Mouse (Mus musculus) lung, postnatal 36 days (tissue): ENCODE results near the gene Gja5.

Source experiments
- DNase-seq: peaks from one replicate; pipeline ENCODE4 v3.0.0; 2022; ENCODE audit warnings: mixed read lengths

The Gja5 gene

DNA sequence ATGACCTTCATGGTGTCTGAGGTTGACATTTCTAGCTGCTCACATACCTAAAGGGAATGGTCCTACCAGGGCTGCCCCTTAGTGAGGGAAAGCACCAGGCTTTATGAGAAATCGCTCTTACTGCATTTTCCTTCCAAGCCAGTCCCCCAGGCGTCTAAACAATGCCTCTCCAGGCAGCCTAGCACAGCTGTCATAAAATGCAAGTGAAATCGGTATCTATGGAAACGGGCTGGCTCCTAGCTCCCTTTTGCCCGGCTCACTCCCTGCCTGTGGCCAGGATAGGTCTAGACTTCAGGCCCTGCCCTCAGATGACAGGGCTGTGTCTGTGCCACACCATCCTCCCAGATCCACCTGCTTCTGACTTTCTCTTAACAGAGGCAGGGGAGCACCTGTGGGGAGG, 33.1 kb downstream of the Gja5 start:
- no peak for DNase-seq

DNA sequence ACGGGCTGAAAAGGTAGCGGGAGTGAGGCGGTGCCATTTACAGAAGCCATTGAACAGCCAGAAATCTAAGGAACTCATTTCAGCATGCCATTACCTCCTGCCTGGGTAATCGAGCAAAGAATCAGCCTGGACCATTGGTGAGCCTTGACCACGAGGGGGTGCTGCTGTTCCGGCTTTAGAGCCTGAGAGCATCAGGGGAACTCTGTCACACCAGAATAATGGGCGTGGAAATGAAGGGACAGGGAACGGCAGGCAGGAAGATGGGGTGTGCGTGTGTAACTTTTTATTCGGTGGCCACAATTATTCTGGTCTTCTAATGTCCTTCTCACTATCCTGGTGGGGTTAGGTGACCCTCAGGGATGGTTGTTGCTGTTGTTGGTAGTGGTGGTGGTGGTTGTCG, 34.2 kb downstream of the Gja5 start:
- DNase-seq, result peak; percentile 93

DNA sequence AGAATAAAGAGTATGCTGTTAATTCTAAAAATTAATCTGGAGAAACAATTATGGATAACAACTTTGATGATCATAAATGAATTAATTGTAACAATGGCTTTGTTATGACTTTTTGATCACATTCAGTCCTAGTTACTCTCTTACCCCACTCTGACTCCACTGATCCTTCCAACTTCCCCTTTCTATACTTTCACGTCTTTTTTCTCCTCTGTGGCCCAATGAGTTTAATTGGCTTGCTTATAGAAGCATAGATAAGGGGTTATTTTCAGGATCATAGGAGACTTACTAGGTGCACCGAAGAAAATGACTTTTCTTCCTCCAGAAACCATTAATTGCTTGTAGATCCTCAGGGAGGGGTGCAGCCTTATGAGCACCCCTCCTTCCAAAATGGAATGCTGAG, 38.2 kb downstream of the Gja5 start:
- no peak for DNase-seq

DNA sequence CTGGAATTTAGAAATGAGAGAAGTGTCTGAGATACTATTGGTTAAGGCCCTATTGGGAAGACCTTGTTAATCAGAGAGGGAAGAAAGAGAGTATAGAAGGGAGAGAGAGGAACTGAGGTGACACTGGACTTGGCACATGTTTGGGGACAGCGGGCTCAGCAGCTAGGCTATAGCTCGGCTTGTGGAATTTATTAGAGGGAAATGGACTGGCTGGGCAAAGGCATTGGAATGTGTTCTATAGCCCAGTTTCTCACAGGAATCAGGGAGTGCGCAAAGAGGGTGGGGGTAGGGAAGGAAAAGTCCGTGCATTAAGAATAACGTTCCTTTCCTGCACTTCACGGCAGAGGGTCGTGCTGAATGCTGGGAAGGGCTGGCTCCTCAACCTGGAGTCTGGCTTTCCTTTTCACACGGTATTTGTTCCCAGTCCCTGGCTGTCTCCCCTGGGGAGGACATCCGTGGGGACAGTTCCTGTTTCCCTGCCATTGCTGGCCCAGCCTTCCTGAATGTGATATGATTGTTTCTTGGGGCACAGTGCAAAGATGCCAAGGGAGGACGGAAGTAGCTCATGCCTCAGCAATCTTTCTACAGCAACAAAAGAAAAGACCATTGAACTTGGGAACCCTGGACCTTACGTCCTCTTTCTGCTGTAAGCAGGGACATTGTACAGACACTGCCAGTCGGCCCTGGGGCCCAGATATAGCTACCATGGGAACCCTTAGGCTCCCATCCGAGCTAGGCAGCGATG, 49.2 kb downstream of the Gja5 start:
- DNase-seq, result peak; percentile 80

DNA sequence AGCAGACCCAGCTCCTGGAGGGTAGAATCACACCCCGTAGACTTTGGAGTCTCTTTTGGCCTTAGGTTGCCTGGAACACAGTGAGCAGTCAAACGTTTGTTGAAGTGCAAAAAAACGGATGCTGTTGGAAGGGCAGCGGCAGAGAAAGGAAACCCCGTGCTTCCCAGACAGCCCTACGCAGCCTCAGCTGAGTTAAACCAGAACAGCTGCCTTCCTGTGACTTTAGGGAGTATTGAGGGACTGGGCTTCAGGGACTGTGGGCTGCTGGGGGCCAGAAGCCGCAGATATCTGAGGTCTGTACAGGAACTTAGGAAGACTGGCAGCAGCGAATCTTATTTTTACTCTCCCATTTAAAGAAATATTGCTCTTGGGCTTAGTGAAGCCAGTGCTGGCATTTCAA, 56.1 kb downstream of the Gja5 start:
- DNase-seq, result no peak

DNA sequence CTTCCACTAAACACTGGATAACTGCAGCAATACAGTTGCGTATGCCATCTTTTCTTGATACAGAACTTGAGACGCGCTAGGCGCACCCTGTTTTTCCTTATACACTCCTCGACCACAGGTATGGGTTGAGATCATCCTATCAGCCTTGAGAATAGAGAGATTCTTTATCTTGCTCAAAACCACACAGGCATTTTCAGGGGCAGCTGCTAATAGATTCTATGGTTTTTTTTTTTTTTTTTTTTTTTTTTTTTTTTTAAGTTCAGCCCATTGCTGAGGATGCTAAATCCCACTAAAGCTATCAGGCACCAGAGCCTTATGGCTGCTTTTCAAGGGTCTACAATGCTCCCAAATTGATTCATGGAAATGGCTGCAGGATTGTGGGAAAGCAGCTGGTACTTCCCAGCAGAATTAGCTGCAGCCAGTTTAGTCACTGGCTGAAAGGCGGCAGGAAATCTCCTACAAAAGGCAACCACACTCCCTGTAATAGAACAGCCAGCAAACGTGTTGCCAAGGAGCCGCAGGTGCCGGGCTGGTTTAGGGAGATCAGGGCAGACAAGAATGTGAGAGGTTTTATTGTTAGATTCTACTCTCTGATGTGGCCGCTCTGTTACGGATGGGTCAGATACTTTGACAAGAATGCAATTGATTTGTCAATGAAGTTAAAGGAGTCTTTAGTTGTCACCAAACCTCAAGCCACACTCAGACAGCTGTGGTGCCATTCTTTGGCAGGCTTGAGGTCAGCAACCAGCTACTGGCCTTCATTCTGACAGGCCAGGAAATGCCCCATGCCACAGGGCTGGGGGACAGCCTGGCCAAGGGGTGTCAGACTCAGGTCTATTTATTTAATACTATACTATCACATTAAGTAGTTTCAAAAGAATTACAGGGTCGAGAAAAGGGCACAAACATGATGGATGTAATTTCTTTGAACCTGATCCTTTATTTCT, 58.9 kb downstream of the Gja5 start:
- no peak for DNase-seq

DNA sequence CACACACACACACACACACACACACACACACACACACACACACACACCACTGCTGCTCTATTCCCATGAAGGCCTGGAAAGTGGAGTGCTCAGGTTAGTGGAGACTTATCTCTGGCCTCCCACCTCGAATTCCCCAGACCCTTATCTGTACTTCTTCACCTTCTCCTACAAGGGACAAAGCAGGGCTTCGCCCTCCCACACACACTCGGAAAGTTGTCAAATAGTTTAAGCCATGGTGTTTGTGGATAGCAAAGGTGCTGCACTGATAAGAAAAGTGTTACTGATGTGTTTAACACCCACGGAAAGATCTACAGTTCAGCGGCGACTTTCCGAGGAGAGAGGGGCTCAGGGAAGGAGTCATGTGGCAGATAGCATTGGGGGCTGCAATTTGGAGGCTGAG, 66.5 kb downstream of the Gja5 start:
- DNase-seq, result no peak

DNA sequence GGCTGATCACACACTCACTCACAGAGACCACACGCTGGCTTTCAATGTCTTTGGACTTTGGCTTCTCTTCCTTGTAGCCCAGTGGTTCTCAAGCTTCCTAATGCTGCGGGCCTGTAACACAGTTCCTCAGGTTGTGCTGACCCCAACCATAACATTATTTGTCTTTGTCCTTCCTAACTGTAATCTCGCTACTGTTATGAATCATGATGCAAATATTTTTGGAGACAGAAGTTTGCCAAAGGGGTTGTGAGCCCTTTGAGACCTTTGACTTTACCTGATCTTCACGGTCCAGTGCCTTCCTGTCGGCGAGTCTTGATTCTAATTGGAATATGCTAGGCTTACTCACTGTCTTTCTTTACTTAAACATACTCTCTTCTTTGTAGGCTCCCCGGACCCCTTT, 70.0 kb downstream of the Gja5 start:
- DNase-seq, result no peak

DNA sequence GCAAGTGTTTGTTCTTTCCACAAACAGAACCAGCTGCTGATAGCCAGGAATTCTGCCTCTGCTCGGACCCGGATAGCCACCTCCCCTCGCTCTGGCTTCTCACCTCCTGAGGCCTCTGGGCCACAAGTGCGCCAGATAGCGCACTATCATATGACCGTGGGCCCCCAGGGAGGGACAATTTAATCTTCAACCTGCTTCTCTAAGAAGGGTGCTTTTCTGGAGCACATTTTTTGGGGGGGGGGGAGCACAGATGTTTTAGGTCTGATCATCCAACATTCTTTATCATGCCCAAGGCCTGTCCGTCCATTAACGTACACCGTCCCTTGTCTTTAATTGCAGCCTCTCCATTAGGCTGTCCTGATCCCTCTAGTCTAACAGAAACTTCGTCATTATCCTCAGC, 71.1 kb downstream of the Gja5 start:
- DNase-seq, result no peak

DNA sequence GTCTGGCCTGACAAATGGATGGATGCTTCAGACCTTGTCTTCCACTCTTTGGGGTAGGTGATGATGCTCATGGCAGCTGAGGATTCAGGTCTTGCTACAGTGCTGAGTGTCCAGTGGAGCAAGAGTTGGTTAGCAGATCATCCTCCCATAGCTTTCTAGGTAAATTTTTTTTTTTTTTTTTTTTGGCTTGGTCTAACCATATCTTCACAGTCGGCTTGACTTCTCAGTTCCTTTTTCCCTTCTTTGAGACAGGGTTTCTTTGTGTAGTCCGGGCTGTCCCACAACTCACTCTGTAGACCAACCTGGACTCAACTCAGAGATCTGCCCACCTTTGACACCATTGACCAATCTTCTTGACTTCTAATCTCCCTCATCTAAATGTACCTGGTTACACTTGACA, 73.0 kb downstream of the Gja5 start:
- no peak for DNase-seq

DNA sequence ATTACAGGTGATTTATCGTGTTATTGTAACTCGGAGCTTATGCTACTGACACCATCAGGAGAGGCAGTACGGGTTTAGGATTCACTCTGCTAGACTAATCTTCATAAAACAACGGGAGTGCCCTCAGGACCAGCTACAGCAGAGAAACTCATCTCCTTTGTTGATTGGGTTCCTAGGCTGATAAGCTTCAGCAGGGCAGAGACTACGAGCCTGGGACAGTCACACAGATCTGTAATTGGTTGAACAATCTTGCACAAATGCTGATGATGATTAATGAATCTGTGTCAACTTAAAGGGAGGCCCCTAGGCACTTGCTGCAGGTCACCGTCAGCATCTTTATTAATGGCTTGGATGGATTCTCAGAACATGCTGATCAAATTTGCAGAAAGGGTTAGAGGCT, 74.0 kb downstream of the Gja5 start:
- no peak for DNase-seq

DNA sequence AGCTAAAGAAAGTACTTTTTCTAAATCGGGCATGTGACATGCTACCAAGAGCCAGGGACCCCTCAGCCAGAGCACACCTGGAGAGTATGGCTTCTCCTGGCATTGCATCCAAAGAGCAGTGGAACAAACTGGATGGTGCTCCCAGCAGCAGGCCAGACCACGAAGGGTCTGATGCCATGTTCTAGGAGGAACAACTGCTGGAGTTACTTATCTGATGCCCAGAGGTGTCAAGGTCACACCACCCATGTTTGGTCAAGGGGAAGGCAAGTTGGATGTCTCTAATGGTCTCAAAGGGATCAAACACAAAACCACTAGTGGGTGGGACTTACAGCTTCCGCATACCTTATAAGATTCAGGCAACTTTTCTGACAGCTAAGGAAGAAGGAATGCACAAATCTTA, 74.5 kb downstream of the Gja5 start:
- DNase-seq, result no peak

DNA sequence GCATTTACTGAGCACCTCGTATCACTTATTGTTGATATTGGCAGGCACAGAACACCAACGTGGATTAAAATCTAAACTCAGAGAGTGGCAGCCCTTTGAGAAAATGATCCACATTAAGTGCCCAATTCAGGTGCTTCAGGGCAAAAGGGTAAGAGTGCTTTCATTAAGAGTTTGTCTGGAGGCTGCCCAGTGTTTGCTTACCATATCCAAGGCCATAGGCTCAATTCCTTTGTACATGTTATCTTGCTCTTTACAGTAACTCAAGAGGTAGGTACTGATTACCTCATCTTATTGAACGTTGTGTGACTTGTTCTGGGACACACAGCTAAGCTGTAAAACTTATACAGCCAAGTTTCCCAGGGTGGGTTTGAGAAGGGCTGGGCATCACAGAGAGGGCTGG, 77.3 kb downstream of the Gja5 start:
- no peak for DNase-seq

DNA sequence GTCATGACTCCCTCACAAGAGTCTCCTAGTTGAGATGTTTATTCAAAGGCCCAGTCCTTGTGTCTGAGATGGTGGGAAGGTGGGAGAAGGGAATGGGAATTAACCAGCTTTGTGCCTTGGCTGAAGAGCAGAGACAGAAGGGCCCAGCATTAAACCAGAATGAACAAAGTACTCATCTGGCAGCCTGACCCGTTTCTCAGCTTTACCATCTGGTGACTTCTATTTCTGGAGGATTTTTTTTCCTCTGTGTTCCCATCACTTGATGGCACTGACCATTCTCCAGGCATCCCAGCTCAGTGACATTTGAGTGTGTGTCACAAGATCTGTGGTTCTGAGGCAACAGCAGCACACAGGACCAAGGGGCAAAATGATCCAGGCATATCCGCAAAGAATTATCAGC, 78.2 kb downstream of the Gja5 start:
- DNase-seq, result no peak

DNA sequence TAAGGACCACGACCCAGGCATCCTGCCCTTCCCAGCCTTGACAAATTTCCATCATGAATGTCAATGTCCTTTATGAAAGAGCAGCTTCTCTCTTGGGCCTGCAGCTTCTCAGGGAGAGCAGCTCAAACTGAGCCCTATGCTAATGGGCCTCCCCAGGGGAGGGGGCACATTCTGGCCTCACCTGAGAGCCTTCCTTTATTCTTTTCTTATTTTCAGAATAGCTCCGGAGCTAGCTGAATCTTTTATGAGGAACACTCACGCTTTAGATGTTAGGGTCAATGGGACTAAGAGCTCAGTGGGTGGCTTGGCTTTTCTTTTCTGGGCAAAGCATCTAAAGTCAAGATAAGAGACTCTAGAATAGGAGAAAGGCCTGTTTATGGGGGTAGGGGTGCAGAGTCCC, 88.0 kb downstream of the Gja5 start:
- DNase-seq, result no peak

DNA sequence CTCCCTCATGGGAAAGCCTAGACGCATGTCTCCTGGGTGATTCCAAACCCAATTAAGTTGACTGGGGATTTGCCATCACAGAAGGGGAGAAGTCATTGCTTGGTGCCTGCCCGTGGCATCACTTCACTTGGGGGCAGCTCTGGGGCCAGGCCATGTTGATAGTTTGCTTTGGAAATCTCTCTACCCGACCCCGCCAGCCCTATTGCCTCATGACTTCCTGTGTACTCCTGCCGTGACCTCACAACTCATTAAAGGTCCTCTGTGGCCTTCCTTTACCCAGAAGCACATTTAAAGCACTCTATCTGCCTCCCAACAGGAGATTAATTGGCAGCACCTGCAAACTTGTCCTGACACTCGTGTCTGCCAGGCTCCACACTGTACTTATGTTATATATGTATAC, 93.3 kb downstream of the Gja5 start:
- peak; percentile 63 for DNase-seq

DNA sequence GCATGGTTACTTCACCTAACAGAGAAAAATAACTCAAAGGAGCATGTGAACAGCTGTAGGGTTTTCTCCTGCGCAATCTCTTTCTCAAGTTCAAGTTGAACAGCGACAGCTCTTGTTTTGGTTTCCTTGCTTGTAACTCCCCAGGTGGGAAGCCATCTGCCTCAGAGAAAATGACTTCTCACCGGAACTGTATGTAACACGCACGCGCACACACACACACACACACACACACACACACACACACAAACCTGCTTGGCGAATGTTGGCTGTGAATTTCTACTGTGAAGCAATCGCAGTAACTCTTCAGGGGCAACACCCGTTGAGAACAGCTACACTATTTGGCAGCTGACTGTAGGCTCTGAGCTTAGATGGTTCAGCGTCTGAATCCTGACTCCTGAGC, 98.6 kb downstream of the Gja5 start:
- no peak for DNase-seq

DNA sequence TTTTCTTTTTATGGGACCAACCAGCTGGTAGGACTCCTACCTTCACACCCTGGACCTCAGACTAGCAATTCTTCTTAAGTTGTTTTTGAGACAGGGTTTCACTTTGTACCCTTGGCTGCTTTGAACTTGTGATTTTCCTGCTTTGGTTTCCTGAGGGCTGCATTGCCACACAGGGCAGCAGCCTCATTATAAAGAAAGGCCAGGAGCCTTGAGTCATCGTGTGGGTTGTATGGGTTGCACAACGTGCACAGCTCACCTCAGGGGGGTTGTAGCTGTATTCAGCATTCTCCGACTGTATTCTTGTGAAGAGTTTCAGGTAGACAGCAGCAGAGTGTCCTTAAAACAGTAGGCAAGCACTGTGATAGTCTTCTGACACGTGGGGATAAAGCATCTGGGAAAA, 100.0 kb downstream of the Gja5 start:
- no peak for DNase-seq

DNA sequence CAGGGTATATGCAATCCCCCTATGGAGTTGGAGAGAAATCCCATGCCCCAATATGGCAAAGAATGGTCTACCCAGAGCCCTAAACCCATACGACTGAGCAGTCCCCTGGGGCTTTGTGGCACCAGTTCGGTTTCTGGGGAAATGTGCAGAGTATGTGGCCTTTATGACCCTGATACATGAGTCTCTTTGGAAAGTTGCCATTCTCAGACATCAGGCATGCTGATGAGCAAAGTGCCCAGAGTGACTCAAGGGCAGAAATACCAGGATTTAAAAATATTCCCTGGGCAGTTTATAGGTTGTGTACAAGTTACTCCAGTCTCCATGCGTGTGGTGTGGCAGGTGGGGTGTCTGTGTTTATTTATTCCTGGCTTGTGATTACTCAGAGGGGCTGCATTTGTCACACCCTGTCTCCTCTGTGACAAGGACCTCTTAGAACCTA, 102.5 kb downstream of the Gja5 start:
- DNase-seq, result no peak

DNA sequence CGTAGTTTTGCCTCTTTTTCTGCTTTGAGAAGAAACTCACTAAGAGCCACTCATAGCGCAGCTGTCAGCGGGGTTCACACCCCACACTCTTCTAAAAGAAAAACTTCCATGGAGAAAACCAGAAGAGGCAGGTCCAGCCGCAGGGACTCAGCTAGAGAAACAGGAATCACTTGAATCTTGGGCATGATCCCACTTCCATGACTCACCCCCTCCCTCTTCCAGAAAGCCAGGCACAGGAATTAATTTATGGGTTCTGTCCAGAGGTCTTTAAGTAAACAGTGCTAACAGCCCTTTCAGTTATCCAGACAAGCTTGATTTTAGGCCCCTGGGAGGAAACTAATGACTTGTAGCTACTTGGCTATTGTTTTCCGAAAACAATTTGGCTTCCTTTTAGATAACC, 120.7 kb downstream of the Gja5 start:
- DNase-seq, result peak; percentile 74

DNA sequence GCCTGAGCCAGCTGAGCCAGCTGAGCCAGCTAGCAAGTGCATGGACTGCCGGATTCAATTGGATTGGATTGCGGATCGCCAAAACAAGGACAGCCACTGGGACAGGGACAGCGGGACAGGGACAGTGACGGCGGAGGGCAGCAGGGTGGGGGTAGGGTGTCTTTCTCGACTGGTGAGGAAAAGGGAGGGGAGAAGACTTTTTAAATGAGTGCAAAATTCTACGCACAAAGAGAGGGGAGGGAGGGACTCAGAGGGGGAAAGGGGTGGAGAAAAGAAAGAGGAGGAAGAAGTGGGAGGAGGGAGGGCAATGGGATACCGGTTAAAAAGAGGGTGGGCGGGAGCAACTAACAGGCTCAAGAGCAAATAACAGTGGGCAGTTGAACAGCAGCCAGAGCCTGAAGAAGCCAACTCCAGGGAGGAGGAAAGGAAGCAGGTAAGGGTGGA, 127.6 kb downstream of the Gja5 start:
- peak; percentile 49 for DNase-seq

DNA sequence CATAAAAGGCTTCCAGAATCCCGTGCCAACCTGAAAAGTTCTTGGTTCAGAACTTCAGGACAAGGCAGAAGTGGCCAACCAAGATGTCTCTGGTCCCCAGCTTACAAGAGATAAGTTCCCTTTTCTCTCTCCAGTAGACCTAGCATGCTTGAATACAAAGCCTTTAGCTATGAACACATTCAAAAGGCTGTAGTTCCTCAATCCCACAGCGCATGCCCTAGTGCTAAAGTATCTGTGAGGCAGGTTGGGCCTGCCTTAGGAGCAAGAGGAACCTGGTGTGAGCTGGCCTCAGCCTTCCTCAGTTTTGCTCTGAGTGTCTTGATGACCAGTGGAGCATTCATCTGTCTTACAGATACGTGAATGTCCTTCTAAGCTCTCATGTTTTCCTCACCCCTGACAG, 131.1 kb downstream of the Gja5 start:
- DNase-seq, result no peak

DNA sequence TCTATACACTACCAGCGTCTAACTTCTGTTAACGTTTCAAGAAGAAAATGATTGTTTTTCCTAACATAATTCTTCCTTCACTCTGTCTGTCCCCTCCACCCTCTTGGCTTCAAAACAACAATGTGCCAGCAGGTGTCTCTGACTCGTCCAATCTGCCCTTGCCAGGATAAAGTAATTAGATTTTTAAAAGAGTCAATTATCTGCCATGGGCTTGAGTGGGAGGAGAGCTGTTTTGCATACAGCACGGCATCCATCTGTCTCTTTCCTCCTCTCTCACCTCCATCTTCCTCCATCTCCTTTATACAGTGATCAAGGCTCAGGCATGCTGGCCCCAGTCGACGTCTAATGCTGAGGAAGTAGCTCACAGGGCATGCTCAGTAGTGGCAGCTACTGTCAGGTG, 132.6 kb downstream of the Gja5 start:
- DNase-seq, result peak; percentile 73

DNA sequence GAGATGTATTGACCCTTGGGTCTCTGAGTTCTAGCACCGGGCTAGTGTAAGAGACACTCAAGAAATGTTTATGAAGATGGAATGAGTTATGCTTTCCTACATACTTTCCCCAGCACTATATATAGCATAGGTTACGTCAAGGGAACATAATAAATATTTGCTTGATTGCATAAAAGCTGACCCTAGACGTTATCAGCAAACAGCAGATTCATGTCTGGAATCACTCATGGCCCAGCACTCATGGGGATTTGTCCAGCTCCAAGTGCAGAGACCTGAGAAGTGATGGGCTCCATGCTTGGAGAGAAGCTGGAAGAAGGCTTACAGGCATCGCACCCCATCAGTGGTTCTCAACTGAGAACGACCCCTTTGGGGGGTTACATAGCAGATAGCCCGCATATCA, 135.2 kb downstream of the Gja5 start:
- peak; percentile 63 for DNase-seq
